Mouse (Mus musculus) intestine, embryonic 14.5 days (tissue): ENCODE results near the gene Ankrd13b. TPM values are rescaled to one million over a fixed set of nuclear protein-coding genes. Genes with fewer than 3 reads are reported as not detected.
"Not testable (repeated sequence)": the region's sequence is repeated elsewhere in the genome, so short reads cannot be mapped to it uniquely, and the experiment has no call there.

Experiments
- ATAC-seq: fragments of 200-750 bp; cut with Nextera tagmentation; replicated peaks from 2 replicates; pipeline ENCODE4 v1.8.0; 2017; ENCODE audit warnings: low read depth, moderate number of reproducible peaks, moderate TSS enrichment, moderate library complexity; ENCODE audit not compliant: low FRiP score, low TSS enrichment
- DNase-seq: peaks from one replicate; pipeline ENCODE4 v3.0.0-alpha.2; 2018; ENCODE audit warnings: low spot score
- H3K27ac ChIP-seq: fragments of 300-500 bp; sonication (generic); 2 replicates; pipeline ENCODE4 v1.5.1; 2014; ENCODE audit warnings: low read depth, mild to moderate bottlenecking, control low read depth
- H3K27me3 ChIP-seq: fragments of 300-500 bp; sonication (generic); replicated peaks from 2 replicates; pipeline ENCODE4 v1.6.1; 2014; ENCODE audit warnings: low read length, control low read depth; ENCODE audit not compliant: control insufficient read depth, insufficient read depth
- H3K36me3 ChIP-seq: fragments of 300-500 bp; sonication (generic); 2 replicates; pipeline ENCODE4 v1.6.1; 2014; ENCODE audit warnings: low read length, control low read depth; ENCODE audit not compliant: control insufficient read depth, insufficient read depth
- H3K4me1 ChIP-seq: fragments of 300-500 bp; sonication (generic); replicated peaks from 2 replicates; pipeline ENCODE4 v1.6.1; 2014; ENCODE audit warnings: low read length, control low read depth, mixed read lengths; ENCODE audit not compliant: control insufficient read depth, insufficient read depth
- H3K4me2 ChIP-seq: fragments of 300-500 bp; sonication (generic); 2 replicates; pipeline ENCODE4 v1.6.1; 2014; ENCODE audit warnings: low read length
- H3K4me3 ChIP-seq: fragments of 300-500 bp; sonication (generic); 2 replicates; pipeline ENCODE4 v1.5.1; 2014; ENCODE audit warnings: low read depth, low read length, control low read depth, mixed read lengths
- H3K9ac ChIP-seq: fragments of 300-500 bp; sonication (generic); 2 replicates; pipeline ENCODE4 v1.6.1; 2014; ENCODE audit warnings: mild to moderate bottlenecking, low read length
- H3K9me3 ChIP-seq: fragments of 300-500 bp; sonication (generic); 2 replicates; pipeline ENCODE4 v1.6.1; 2016; ENCODE audit warnings: low read length, control low read depth; ENCODE audit not compliant: control insufficient read depth
- WGBS: fragments of 180-500 bp; shearing (Covaris S2); extraction: QIAGEN DNeasy Blood & Tissue Kit; methylation state at CpG from one replicate; pipeline ENCODE4 v1.1.7; 2014; 5-methylcytosine and 5-hydroxymethylcytosine counted together
- polyA plus RNA-seq: library from polyadenylated mRNA; unstranded; fragments of >200 nt; fragmentation: Nextera tagmentation; extraction: Ambion mirVana; gene quantifications from 2 replicates; pipeline ENCODE4 v1.2.1, GENCODE M21; 2014

The Ankrd13b gene
- polyA plus RNA-seq: 7.3 and 8.3 TPM in 2 replicates

DNA sequence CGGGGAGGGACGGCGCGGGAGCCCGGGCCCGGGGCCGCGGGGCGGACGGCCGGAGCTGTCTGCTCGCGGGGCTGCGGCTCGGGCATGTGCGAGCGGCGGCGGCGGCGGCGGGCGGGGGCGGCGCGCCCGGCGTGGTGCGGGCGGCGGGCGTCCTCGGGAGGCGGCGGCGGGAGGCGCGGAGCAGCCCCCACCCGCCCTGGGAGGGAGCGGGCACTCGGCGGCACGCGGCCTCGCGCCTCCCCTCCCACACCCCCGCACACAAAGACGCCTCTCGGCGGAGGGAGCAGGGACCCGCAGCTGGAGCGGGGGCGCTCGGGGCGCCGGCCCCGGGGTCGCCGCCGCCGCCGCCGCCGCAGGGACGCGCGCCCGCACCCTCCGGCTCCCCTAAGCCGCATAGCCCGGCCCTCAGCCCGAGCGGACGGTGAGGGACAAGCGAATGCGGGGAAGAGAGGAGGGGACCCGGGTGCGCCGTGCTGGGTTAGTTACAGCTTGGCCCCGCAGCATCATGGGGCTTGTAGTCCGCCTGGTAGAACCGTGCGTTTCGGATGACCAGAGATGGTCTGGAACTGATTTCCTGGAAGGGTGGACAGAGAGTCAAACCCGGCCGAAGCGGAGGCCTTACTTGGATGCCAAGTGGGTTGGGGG is at the start of gene Ankrd13b:
Ankrd13b (minus strand) TSS at position 88 of the 645 bp plus-strand sequence.
- Histone ChIP-seq H3K27ac (0 out of 2 replicates have a peak within 1 kb of the TSS, but pooled peaks have one; percentile 33), H3K27me3 (no peaks in the 10 kb centered on the region), H3K4me3 (peak within 1 kb of the TSS; percentile 83), H3K9ac (peak within 1 kb of the TSS; percentile 84), H3K9me3 (no peaks in the 10 kb centered on the region), H3K36me3 (no peaks in the 10 kb centered on the region), H3K4me2 (peak within 1 kb of the TSS; percentile 90), H3K4me1 (peaks cover 48% of the 10 kb centered on the region)
- ATAC-seq: peak; percentile 23; the same call in 1 of the 2 replicates
- WGBS: under 1% methylated on average over 55 of the region's 87 CpGs
- peak; percentile 82 for DNase-seq

DNA sequence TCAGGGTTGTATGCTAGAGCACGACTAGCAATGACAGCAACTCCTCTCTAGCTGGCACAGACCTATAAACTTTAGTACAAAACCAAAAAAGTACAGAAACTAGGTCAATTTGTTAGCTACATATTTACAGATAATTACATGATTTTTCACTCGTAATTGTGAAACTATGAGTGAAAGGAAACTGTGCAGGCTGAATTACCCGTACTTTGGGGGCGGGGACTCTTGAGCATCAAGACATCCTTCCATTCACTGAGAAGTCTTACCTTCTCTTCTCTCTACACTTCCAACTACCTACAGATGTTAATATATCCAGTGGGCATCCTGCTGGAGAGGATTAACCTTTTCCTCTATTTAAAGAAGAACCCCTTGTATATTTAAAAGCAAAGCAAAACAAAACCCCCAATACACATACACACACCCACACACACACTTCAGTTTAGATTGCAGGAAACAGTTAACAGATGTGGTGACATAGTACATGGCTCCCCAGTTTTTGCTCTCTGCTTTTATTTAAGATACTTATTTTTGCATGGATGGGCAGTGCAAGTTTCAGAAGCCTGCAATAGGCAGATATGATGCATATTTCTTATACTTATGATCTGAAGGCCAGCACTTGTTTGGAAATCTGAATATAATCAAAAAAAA is 42.8 kb upstream of the Ankrd13b start:
- 89% methylated on average over 4 of the region's 4 CpGs for WGBS

DNA sequence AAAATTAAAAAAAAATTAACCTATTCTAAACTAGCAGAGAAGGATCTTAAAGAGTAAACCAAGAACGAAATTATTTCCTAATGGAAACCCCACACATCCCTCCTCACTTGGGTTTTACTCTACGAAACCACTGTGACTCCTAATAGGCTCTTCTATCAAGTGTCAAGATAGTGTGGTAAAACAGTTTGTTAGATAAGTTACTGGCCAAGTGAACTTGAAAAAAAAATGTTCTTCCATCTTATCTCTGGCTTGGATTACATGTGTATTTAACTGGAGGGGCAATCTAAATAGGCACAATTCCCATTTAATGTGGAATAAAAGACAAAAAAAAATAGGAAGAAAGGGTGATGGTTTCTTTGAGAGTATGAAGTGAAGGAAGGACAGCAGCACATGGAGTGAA is 41.4 kb upstream of the Ankrd13b start:
- H3K27ac ChIP-seq: no peak overlapping the region
- no peak overlapping the region for H3K4me2 ChIP-seq
- ATAC-seq (no peak), DNase-seq (no peak)
- H3K4me3 ChIP-seq: no peak overlapping the region
- no peaks in the 10 kb centered on the region for H3K4me1 ChIP-seq
- no peak overlapping the region for H3K9ac ChIP-seq
- WGBS: 85% methylated on average over 2 of the region's 2 CpGs
- no peaks in the 10 kb centered on the region for H3K27me3 ChIP-seq
- no peaks in the 10 kb centered on the region for H3K9me3 ChIP-seq
- H3K36me3 ChIP-seq: peaks cover 14% of the 10 kb centered on the region

More for the DNA sequence above, 42.8 kb upstream of the Ankrd13b start:
- no peak overlapping the region for H3K4me3 ChIP-seq
- no peak overlapping the region for H3K4me2 ChIP-seq
- H3K27me3 ChIP-seq: no peaks in the 10 kb centered on the region
- H3K27ac ChIP-seq: no peak overlapping the region
- no peak overlapping the region for H3K9ac ChIP-seq
- DNase-seq (no peak), ATAC-seq (no peak)
- no peaks in the 10 kb centered on the region for H3K4me1 ChIP-seq
- H3K9me3 ChIP-seq: no peaks in the 10 kb centered on the region
- peaks cover 29% of the 10 kb centered on the region for H3K36me3 ChIP-seq

DNA sequence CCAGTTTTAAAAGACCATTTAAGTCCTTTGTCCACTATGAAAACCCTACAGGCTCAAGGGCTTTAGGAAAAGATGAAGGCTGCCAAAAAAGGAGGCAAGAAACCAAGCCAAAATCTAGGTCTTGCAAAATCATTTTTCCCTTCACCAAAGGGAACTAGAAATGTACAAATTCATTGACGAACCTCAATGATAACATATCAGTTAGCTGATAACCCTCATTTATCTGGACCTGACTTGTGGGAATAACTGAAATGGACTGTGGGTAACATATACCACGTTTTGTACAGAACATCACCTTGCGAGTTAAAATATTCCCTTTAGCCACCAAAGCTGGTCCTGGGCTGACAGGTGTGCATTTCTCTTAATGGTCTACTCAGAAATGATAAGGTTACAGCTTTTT is 40.2 kb upstream of the Ankrd13b start:
- ATAC-seq (no peak), DNase-seq (no peak)
- Histone ChIP-seq H3K9ac (no peak overlapping the region), H3K9me3 (no peaks in the 10 kb centered on the region), H3K27ac (no peak overlapping the region), H3K36me3 (peaks cover 13% of the 10 kb centered on the region; the same call in 1 of the 2 replicates), H3K4me2 (no peak overlapping the region), H3K4me3 (no peak overlapping the region), H3K27me3 (no peaks in the 10 kb centered on the region), H3K4me1 (no peaks in the 10 kb centered on the region)
- WGBS: 85% methylated on average over 3 of the region's 3 CpGs

DNA sequence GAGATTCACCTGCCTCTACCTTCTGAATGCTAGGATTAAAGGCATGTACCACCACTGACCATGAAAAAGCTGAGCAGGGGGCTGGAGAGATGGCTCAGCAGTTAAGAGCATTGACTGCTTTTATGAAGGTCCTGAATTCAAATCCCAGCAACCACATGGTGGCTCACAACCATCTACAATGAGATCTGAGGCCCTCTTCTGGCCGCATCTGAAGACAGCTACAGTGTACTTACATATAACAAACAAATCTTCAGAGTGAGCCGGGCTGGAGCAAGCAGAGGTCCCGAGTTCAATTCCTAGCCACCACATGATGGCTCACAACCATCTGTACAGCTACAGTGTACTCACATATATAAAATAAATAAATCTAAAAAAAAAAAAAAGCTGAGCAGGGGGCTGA is 38.9 kb upstream of the Ankrd13b start:
- H3K4me2 ChIP-seq, H3K4me1 ChIP-seq, H3K36me3 ChIP-seq, H3K9ac ChIP-seq, ATAC-seq, H3K27me3 ChIP-seq, H3K4me3 ChIP-seq, H3K9me3 ChIP-seq, H3K27ac ChIP-seq, DNase-seq: not testable (repeated sequence)
- 83% methylated on average over 3 of the region's 3 CpGs for WGBS

DNA sequence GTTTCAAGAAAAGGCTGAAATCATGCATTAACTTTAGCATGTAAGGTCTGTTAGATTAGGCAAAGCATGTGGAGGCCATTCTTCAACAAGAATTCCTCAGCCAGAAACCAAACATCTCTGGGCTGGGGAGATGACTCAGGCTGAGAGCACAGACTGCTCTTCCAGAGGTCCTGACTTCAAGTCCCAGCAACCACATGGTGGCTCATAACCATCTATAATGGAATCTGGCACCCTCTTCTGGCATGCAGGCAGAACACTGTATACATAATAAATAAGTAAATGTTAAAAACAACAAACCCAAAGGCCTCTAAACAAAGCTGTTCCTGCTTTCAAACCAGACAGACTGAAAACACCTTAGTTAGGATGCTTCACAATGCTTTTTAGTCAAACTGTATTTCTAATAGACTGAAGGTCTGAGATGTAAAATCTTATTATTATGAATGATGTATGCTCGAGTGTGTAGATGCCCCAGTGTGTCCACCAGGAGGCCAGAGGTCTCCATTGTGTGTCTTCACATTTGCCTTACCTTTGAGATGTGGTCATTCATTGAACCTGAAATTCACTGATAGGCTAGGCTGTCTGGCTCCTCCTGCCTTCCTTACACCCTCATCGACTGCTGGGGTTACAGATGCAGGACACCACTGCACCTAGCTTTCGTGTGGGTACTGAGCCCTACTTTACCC is 36.5 kb upstream of the Ankrd13b start:
- H3K27me3 ChIP-seq: no peaks in the 10 kb centered on the region
- H3K9ac ChIP-seq: no peak overlapping the region
- no peak overlapping the region for H3K27ac ChIP-seq
- no peak overlapping the region for H3K4me2 ChIP-seq
- H3K9me3 ChIP-seq: no peaks in the 10 kb centered on the region
- H3K36me3 ChIP-seq: no peaks in the 10 kb centered on the region
- WGBS: 71% methylated on average over 3 of the region's 3 CpGs
- H3K4me1 ChIP-seq: no peaks in the 10 kb centered on the region
- no peak overlapping the region for H3K4me3 ChIP-seq
- ATAC-seq (no peak), DNase-seq (no peak)

DNA sequence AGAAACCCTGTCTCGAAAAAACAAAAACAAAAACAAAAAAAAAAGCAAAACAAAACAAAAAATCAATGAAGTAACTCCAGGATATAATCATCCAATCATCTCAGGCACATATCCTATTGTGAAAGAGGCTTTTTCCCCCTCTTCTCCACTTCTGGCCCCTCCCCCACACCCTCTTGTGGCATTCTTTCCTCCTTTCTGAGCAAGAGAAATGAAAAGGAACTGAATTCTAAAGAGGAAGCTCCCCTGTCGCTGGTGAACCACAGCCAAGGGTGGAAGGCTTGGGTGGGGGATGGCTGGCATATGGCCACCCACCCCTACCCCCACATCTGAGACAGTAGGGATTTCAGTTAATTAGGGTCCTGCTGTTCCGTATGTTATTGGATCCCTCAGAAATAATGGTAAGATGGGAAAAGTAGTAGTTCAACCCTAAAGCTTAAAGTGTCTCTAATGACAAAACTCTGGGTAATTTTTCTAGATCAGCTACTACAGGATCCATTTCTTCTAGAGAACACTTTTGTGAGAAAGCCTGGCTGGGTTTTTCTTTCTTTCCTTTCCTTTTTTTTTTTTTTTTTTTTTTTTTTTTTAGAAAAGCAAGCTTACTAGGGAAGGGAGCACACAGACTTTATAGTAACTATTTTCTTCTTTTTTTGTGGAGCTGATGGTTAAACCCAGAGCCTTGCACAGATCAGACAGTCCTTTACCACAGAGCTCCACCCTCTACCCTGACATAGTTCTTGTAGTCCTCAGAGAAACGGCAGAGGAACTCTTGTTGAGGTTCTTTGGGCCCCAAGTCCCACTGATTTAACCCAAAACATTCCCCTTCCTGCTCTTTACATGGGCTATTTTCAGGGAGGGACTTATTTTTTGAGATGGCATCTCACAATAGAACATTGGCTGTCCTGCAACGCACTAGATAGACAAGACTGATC is 31.4 kb upstream of the Ankrd13b start:
- Histone ChIP-seq H3K4me2 (no peak overlapping the region), H3K4me1 (peaks cover under 1% of the 10 kb centered on the region; the same call in 1 of the 2 replicates), H3K27me3 (peaks cover 13% of the 10 kb centered on the region), H3K4me3 (no peak overlapping the region), H3K9ac (no peak overlapping the region), H3K36me3 (no peaks in the 10 kb centered on the region), H3K9me3 (no peaks in the 10 kb centered on the region), H3K27ac (no peak overlapping the region)
- DNase-seq: no peak
- no peak for ATAC-seq
- WGBS: 57% methylated on average over 5 of the region's 5 CpGs

DNA sequence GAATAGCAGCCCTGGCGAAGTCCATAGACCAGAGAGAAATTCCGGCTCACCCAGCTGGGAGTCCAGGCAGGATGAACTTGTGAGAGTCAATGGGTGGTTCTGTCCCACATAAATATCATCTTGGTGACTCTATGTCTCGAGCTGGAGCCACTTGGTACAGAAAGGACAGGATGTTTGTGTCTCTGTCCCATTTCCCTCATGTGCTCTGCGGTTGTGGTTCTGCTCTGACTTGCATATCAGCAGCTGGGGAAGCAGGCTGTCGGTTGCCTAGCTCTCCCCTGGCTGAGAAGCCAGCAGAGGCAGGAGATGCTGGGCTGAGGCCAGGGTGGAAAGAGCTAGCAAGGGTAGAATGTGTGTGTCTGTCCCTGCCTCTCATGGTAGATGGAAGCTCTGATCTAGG is 29.6 kb upstream of the Ankrd13b start, which contains the start of gene Gm10392:
Gm10392 (minus strand) TSS at position 156 of the 400 bp plus-strand sequence.
- Histone ChIP-seq H3K9ac (no peak within 1 kb of the TSS), H3K4me1 (peaks cover 11% of the 10 kb centered on the region), H3K36me3 (no peaks in the 10 kb centered on the region), H3K4me2 (no peak within 1 kb of the TSS), H3K27ac (no peak within 1 kb of the TSS), H3K4me3 (no peak within 1 kb of the TSS), H3K9me3 (no peaks in the 10 kb centered on the region), H3K27me3 (peaks cover 21% of the 10 kb centered on the region)
- no peak for ATAC-seq
- WGBS: 63% methylated on average over 5 of the region's 5 CpGs
- no peak for DNase-seq
